Mouse (Mus musculus) intestine, embryonic 14.5 days (tissue): ENCODE measurements at regions not wholly inside any gene's neighbourhood (a gene's known extent, or its start where the extent isn't known, plus 50 kb on each side); places are given as distances from the start of the nearest gene placed in this dataset.
"Not testable (repeated sequence)": the region's sequence is repeated elsewhere in the genome, so short reads cannot be mapped to it uniquely, and the experiment has no call there.

Experiments used
- ATAC-seq: fragments of 200-750 bp; cut with Nextera tagmentation; replicated peaks from 2 replicates; pipeline ENCODE4 v1.8.0; 2017; ENCODE audit warnings: low read depth, moderate number of reproducible peaks, moderate TSS enrichment, moderate library complexity; ENCODE audit not compliant: low FRiP score, low TSS enrichment
- DNase-seq: peaks from one replicate; pipeline ENCODE4 v3.0.0-alpha.2; 2018; ENCODE audit warnings: low spot score
- H3K27ac ChIP-seq: fragments of 300-500 bp; sonication (generic); 2 replicates; pipeline ENCODE4 v1.5.1; 2014; ENCODE audit warnings: low read depth, mild to moderate bottlenecking, control low read depth
- H3K27me3 ChIP-seq: fragments of 300-500 bp; sonication (generic); replicated peaks from 2 replicates; pipeline ENCODE4 v1.6.1; 2014; ENCODE audit warnings: low read length, control low read depth; ENCODE audit not compliant: control insufficient read depth, insufficient read depth
- H3K36me3 ChIP-seq: fragments of 300-500 bp; sonication (generic); 2 replicates; pipeline ENCODE4 v1.6.1; 2014; ENCODE audit warnings: low read length, control low read depth; ENCODE audit not compliant: control insufficient read depth, insufficient read depth
- H3K4me1 ChIP-seq: fragments of 300-500 bp; sonication (generic); replicated peaks from 2 replicates; pipeline ENCODE4 v1.6.1; 2014; ENCODE audit warnings: low read length, control low read depth, mixed read lengths; ENCODE audit not compliant: control insufficient read depth, insufficient read depth
- H3K4me2 ChIP-seq: fragments of 300-500 bp; sonication (generic); 2 replicates; pipeline ENCODE4 v1.6.1; 2014; ENCODE audit warnings: low read length
- H3K4me3 ChIP-seq: fragments of 300-500 bp; sonication (generic); 2 replicates; pipeline ENCODE4 v1.5.1; 2014; ENCODE audit warnings: low read depth, low read length, control low read depth, mixed read lengths
- H3K9ac ChIP-seq: fragments of 300-500 bp; sonication (generic); 2 replicates; pipeline ENCODE4 v1.6.1; 2014; ENCODE audit warnings: mild to moderate bottlenecking, low read length
- H3K9me3 ChIP-seq: fragments of 300-500 bp; sonication (generic); 2 replicates; pipeline ENCODE4 v1.6.1; 2016; ENCODE audit warnings: low read length, control low read depth; ENCODE audit not compliant: control insufficient read depth
- WGBS: fragments of 180-500 bp; shearing (Covaris S2); extraction: QIAGEN DNeasy Blood & Tissue Kit; methylation state at CpG from one replicate; pipeline ENCODE4 v1.1.7; 2014; 5-methylcytosine and 5-hydroxymethylcytosine counted together

DNA sequence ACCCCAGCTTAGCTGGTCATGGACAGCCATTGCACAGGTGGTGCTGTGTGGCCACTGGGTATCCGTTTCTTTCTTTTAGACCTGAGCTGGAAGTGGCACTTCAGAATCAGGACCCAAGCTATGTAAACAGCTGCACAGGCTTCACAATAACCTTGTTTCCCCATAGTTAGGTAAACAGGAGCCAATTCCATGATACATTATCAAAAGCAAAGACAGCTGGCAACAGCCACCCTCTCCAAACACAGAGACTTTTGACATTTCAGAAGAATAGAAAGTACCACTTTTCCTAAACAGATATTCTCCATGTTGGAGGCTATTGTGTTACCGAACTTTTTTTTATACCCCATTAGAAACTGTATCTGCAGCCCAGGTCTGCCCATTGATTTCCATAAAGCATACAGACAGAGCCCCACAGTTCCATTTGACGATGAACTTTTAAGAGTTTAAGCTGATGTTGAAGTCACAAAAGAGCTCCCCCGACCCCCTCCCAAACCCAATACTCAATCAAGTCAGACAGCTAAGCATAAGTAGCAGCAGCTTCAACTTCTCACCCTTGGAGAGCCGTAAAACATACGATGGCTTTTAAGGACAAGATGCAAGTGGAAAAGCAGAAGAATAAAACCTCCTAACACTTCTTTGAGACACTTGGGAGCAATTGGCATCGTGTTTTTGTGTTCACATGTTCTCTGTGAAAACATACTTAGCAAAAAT lies 162.5 kb upstream of the Arglu1 start:
- Histone ChIP-seq H3K4me2 (no peak overlapping the region), H3K9ac (no peak overlapping the region), H3K4me3 (no peak overlapping the region), H3K27ac (no peak overlapping the region), H3K9me3 (no peaks in the 10 kb centered on the region), H3K4me1 (0 out of 2 replicates have a peak, but pooled peaks cover 7% of the 10 kb centered on the region), H3K36me3 (no peaks in the 10 kb centered on the region), H3K27me3 (no peaks in the 10 kb centered on the region)
- no peak for ATAC-seq
- 38% methylated on average over 7 of the region's 7 CpGs for whole genome bisulfite sequencing
- no peak for DNase-seq

- ATAC-seq (peak; percentile 43; the same call in 1 of the 2 replicates), DNase-seq (no peak)
- no peak overlapping the region for H3K4me2 ChIP-seq
- no peak overlapping the region for H3K27ac ChIP-seq
- no peaks in the 10 kb centered on the region for H3K27me3 ChIP-seq
- 0 out of 2 replicates have a peak, but pooled peaks cover 7% of the 10 kb centered on the region for H3K4me1 ChIP-seq
- no peaks in the 10 kb centered on the region for H3K9me3 ChIP-seq
- no peak overlapping the region for H3K4me3 ChIP-seq
- no peak overlapping the region for H3K9ac ChIP-seq
- H3K36me3 ChIP-seq, result no peaks in the 10 kb centered on the region
- WGBS, result 31% methylated on average over 4 of the region's 4 CpGs
These were observed 160.9 kb upstream of the Arglu1 start for GRCm38 (mm10) chr8:8851271-8851670.

GRCm38 (mm10) chr8:8850766-8851165 lies 160.4 kb upstream of the Arglu1 start:
- no peak overlapping the region for H3K9ac ChIP-seq
- no peaks in the 10 kb centered on the region for H3K9me3 ChIP-seq
- ATAC-seq, result no peak
- H3K27ac ChIP-seq, result no peak overlapping the region
- 0 out of 2 replicates have a peak, but pooled peaks cover 7% of the 10 kb centered on the region for H3K4me1 ChIP-seq
- no peak overlapping the region for H3K4me3 ChIP-seq
- no peaks in the 10 kb centered on the region for H3K27me3 ChIP-seq
- no peak for DNase-seq
- H3K36me3 ChIP-seq, result no peaks in the 10 kb centered on the region
- H3K4me2 ChIP-seq, result no peak overlapping the region; the same call in 1 of the 2 replicates
- 30% methylated on average over 8 of the region's 8 CpGs for WGBS

- WGBS, result 76% methylated on average over 10 of the region's 10 CpGs
- Histone ChIP-seq H3K4me3 (no peak overlapping the region), H3K9ac (no peak overlapping the region), H3K27ac (no peak overlapping the region), H3K4me2 (no peak overlapping the region), H3K4me1 (0 out of 2 replicates have a peak, but pooled peaks cover 3% of the 10 kb centered on the region), H3K27me3 (no peaks in the 10 kb centered on the region), H3K36me3 (no peaks in the 10 kb centered on the region), H3K9me3 (no peaks in the 10 kb centered on the region)
- ATAC-seq (no peak), DNase-seq (no peak)
These were observed 157.3 kb upstream of the Arglu1 start for GRCm38 (mm10) chr8:8847579-8847978.

GRCm38 (mm10) chr8:8842326-8842725 lies 152.0 kb upstream of the Arglu1 start:
- Histone ChIP-seq H3K9ac (no peak overlapping the region), H3K4me2 (no peak overlapping the region), H3K36me3 (no peaks in the 10 kb centered on the region), H3K9me3 (no peaks in the 10 kb centered on the region), H3K27ac (no peak overlapping the region), H3K4me3 (no peak overlapping the region), H3K27me3 (no peaks in the 10 kb centered on the region), H3K4me1 (no peaks in the 10 kb centered on the region)
- ATAC-seq (no peak), DNase-seq (no peak)
- WGBS, result 58% methylated on average over 2 of the region's 2 CpGs

GRCm38 (mm10) chr8:8836166-8836565 lies 145.8 kb upstream of the Arglu1 start:
- not testable (repeated sequence) for H3K4me1 ChIP-seq, ATAC-seq
- 82% methylated on average over 11 of the region's 11 CpGs for WGBS

DNA sequence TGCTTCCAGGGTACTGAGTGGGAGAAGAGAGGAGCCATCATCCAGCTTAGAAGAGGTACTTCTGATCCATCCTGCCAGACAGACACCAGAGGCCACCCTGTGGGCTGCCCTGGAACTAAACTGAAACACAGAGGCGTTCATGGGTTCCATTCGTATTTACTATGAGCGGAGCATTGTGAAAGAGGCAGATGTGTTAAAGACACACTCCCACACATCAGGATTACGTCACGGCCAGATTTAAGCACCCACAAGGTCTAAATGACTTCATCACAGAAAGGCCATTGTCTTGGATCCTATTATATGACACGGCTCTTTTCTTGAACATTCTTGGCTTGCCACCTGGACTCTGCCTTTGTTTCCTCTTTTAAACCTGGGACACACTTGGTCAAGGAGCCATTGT lies 141.0 kb upstream of the Arglu1 start:
- no peak overlapping the region for H3K4me3 ChIP-seq
- no peaks in the 10 kb centered on the region for H3K27me3 ChIP-seq
- no peaks in the 10 kb centered on the region for H3K9me3 ChIP-seq
- H3K36me3 ChIP-seq, result no peaks in the 10 kb centered on the region
- no peak overlapping the region for H3K4me2 ChIP-seq
- 83% methylated on average over 6 of the region's 6 CpGs for WGBS
- no peak overlapping the region for H3K27ac ChIP-seq
- no peak overlapping the region for H3K9ac ChIP-seq
- no peak for ATAC-seq
- DNase-seq, result no peak
- no peaks in the 10 kb centered on the region; the same call in 1 of the 2 replicates for H3K4me1 ChIP-seq

More at GRCm38 (mm10) chr8:8836166-8836565, 145.8 kb upstream of the Arglu1 start:
- not testable (repeated sequence) for H3K4me2 ChIP-seq, H3K9ac ChIP-seq, H3K27ac ChIP-seq, H3K9me3 ChIP-seq, DNase-seq, H3K27me3 ChIP-seq, H3K36me3 ChIP-seq, H3K4me3 ChIP-seq

- peak; percentile 56 for DNase-seq
- 40% methylated on average over 14 of the region's 14 CpGs for WGBS
- Histone ChIP-seq H3K4me2 (no peak overlapping the region), H3K9me3 (no peaks in the 10 kb centered on the region), H3K36me3 (no peaks in the 10 kb centered on the region), H3K4me1 (no peaks in the 10 kb centered on the region; the same call in 1 of the 2 replicates), H3K27ac (peak overlapping the region; percentile 4), H3K4me3 (no peak overlapping the region), H3K9ac (no peak overlapping the region), H3K27me3 (no peaks in the 10 kb centered on the region)
- ATAC-seq, result no peak
These were observed 138.9 kb upstream of the Arglu1 start for GRCm38 (mm10) chr8:8829230-8829629.

DNA sequence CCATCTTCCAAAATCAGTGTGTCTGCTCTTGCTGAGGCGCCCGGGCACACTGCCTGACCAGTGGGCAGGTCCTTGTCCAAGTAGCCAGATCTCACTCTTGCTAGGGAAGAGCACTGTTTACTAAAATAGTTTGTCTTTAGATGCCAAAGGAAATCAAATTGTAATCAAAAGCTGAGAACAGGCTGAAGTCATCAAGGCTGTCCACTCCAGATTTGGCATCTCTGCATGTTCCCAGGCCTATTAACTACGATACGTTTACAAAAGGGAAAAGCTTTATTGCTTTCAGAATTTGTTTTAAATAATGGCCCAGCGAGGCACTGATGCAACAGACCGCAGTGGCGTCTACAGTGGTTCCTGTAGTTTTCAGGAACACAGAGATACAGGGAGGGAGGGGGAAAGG lies 137.2 kb upstream of the Arglu1 start:
- no peak for DNase-seq
- no peak overlapping the region for H3K4me2 ChIP-seq
- H3K4me3 ChIP-seq, result no peak overlapping the region
- no peaks in the 10 kb centered on the region; the same call in 1 of the 2 replicates for H3K4me1 ChIP-seq
- H3K27ac ChIP-seq, result no peak overlapping the region
- no peaks in the 10 kb centered on the region for H3K36me3 ChIP-seq
- H3K27me3 ChIP-seq, result no peaks in the 10 kb centered on the region
- H3K9ac ChIP-seq, result no peak overlapping the region
- no peak for ATAC-seq
- H3K9me3 ChIP-seq, result no peaks in the 10 kb centered on the region
- WGBS, result 53% methylated on average over 7 of the region's 7 CpGs
